Mouse (Mus musculus) midbrain, embryonic 13.5 days (tissue): ENCODE measurements at regions not wholly inside any gene's neighbourhood (a gene's known extent, or its start where the extent isn't known, plus 50 kb on each side); places are given as distances from the start of the nearest gene placed in this dataset.

Experiments
- ATAC-seq: fragments of 200-750 bp; cut with Nextera tagmentation; 2 replicates; pipeline ENCODE4 v1.8.0; 2017; ENCODE audit warnings: mild to moderate bottlenecking, moderate TSS enrichment, moderate library complexity
- H3K27ac ChIP-seq: fragments of 300-500 bp; sonication (generic); 2 replicates; pipeline ENCODE4 v1.5.1; 2015; ENCODE audit warnings: inconsistent platforms, mild to moderate bottlenecking, moderate library complexity
- H3K27me3 ChIP-seq: fragments of 300-500 bp; sonication (generic); 2 replicates; pipeline ENCODE4 v1.6.1; 2015; ENCODE audit warnings: mild to moderate bottlenecking, inconsistent platforms
- H3K36me3 ChIP-seq: fragments of 300-500 bp; sonication (generic); 2 replicates; pipeline ENCODE4 v1.6.1; 2015; ENCODE audit warnings: mild to moderate bottlenecking, inconsistent platforms
- H3K4me1 ChIP-seq: fragments of 300-500 bp; sonication (generic); replicated peaks from 2 replicates; pipeline ENCODE4 v1.6.1; 2015; ENCODE audit warnings: inconsistent platforms
- H3K4me2 ChIP-seq: fragments of 300-500 bp; sonication (generic); replicated peaks from 2 replicates; pipeline ENCODE4 v1.6.1; 2015; ENCODE audit warnings: moderate library complexity, mild to moderate bottlenecking, inconsistent platforms
- H3K4me3 ChIP-seq: fragments of 300-500 bp; sonication (generic); replicated peaks from 2 replicates; pipeline ENCODE4 v1.5.1; 2015; ENCODE audit warnings: mild to moderate bottlenecking, inconsistent platforms
- H3K9ac ChIP-seq: fragments of 300-500 bp; sonication (generic); replicated peaks from 2 replicates; pipeline ENCODE4 v1.6.1; 2015; ENCODE audit warnings: mild to moderate bottlenecking, inconsistent platforms
- H3K9me3 ChIP-seq: fragments of 300-500 bp; sonication (generic); 2 replicates; pipeline ENCODE4 v1.6.1; 2016; ENCODE audit warnings: mild to moderate bottlenecking, inconsistent platforms
- WGBS: fragments of 180-500 bp; shearing (Covaris S2); methylation state at CpG from one replicate; pipeline ENCODE4 v1.1.7; 2015; 5-methylcytosine and 5-hydroxymethylcytosine counted together

GRCm38 (mm10) chr9:34334112-34334511 lies 151.6 kb upstream of the Kirrel3 start:
- ATAC-seq = no peak
- Histone ChIP-seq H3K36me3 (no peaks in the 10 kb centered on the region), H3K4me2 (no peak overlapping the region), H3K27ac (no peak overlapping the region), H3K4me1 (peaks cover 10% of the 10 kb centered on the region; the same call in 1 of the 2 replicates), H3K9me3 (no peaks in the 10 kb centered on the region), H3K27me3 (no peaks in the 10 kb centered on the region), H3K9ac (no peak overlapping the region), H3K4me3 (no peak overlapping the region)

GRCm38 (mm10) chr9:34334555-34335468 lies 150.9 kb upstream of the Kirrel3 start:
- 0 out of 2 replicates have a peak, but pooled peaks have one; percentile 11 for ATAC-seq
- Histone ChIP-seq H3K4me1 (peaks cover 10% of the 10 kb centered on the region; the same call in 1 of the 2 replicates), H3K27ac (no peak overlapping the region), H3K4me3 (no peak overlapping the region), H3K9me3 (no peaks in the 10 kb centered on the region), H3K27me3 (no peaks in the 10 kb centered on the region), H3K9ac (no peak overlapping the region), H3K4me2 (no peak overlapping the region), H3K36me3 (no peaks in the 10 kb centered on the region)
- WGBS = 67% methylated on average over 7 of the region's 7 CpGs

DNA sequence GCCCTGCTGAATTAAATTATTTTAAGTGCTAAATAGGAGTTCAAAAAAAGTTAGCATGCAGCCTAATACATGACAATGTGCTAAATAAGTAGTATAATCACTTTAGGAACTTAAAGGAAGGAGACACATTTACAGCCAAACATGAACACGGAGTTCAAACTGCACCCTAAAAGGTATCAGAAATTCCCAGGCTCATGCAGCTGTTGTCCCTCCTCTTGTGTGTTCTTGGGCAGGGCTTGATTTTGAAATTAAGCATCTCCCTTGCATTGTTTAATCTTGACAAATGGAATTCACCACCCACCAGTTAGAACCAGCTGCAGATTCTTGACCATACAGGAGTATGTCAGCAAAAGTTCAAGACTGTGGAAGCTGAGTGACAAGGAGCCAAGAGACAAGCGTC lies 137.3 kb upstream of the Kirrel3 start:
- Histone ChIP-seq H3K4me2 (no peak overlapping the region), H3K36me3 (no peaks in the 10 kb centered on the region), H3K9me3 (no peaks in the 10 kb centered on the region), H3K27ac (no peak overlapping the region), H3K9ac (no peak overlapping the region), H3K27me3 (no peaks in the 10 kb centered on the region), H3K4me3 (no peak overlapping the region), H3K4me1 (no peaks in the 10 kb centered on the region)
- 75% methylated on average over 2 of the region's 2 CpGs for WGBS
- ATAC-seq = no peak

- H3K9me3 ChIP-seq = no peaks in the 10 kb centered on the region
- no peak overlapping the region for H3K9ac ChIP-seq
- H3K4me2 ChIP-seq = no peak overlapping the region
- H3K36me3 ChIP-seq = no peaks in the 10 kb centered on the region
- no peak for ATAC-seq
- H3K27me3 ChIP-seq = no peaks in the 10 kb centered on the region
- H3K4me1 ChIP-seq = no peaks in the 10 kb centered on the region
- H3K27ac ChIP-seq = no peak overlapping the region
- WGBS = 87% methylated on average over 3 of the region's 3 CpGs
- H3K4me3 ChIP-seq = no peak overlapping the region
These were observed 135.7 kb upstream of the Kirrel3 start for GRCm38 (mm10) chr9:34349997-34350396.

DNA sequence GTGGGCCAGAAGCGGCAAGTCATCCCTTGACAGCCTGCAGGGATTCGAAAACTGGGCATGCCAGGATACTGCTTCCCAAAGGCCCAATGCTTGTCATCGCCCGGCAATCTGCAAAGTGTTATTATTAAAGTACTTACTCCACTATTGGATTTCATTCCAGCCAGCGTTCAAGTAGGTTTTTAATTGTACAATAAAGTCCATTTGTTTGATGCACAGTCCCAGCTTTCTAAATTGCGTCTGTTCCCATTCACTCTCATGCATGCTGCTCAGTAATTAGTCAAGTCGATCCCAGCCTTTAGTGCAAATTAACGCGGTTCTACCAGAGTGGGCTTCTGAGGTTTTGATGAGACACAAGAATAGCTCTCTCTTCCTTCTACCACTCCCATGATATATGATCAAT lies 131.9 kb upstream of the Kirrel3 start:
- H3K9ac ChIP-seq = no peak overlapping the region
- H3K4me2 ChIP-seq = no peak overlapping the region
- H3K27me3 ChIP-seq = no peaks in the 10 kb centered on the region
- no peak overlapping the region for H3K27ac ChIP-seq
- H3K36me3 ChIP-seq = no peaks in the 10 kb centered on the region
- no peaks in the 10 kb centered on the region for H3K4me1 ChIP-seq
- no peaks in the 10 kb centered on the region for H3K9me3 ChIP-seq
- 85% methylated on average over 9 of the region's 9 CpGs for WGBS
- no peak overlapping the region for H3K4me3 ChIP-seq
- no peak for ATAC-seq

DNA sequence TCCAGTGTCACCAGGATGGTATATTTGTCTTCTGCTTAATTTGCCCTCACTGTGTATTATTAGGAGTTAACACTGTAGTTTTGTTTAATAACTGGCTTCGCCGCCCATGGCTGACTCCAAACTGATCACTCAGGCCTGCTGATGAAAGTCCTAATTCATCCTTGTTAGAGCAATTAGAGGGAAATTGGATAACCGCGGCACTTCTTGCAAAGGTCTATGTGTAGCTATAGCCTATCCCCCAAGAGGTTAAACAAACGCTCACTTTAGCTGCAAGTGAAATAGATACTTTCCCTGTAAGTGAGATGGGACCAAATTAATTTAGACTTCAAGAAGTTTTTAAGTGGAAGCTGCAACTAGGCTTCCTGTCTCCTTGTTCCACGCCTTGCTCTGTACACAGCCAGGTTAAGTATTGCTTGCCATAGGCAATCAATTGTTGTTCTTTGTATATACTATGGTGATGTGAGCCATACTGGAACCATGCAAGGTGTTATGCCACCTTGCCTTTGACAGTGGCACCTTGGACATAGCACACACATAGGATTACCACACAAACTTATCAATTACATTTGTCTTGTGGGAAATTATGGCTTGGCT lies 130.9 kb upstream of the Kirrel3 start:
- Histone ChIP-seq H3K4me1 (no peaks in the 10 kb centered on the region), H3K9ac (no peak overlapping the region), H3K9me3 (no peaks in the 10 kb centered on the region), H3K4me2 (no peak overlapping the region), H3K27ac (no peak overlapping the region), H3K36me3 (no peaks in the 10 kb centered on the region), H3K27me3 (no peaks in the 10 kb centered on the region), H3K4me3 (no peak overlapping the region)
- ATAC-seq = no peak
- WGBS = 86% methylated on average over 6 of the region's 6 CpGs

GRCm38 (mm10) chr9:34370686-34371398 lies 114.9 kb upstream of the Kirrel3 start:
- 0 out of 2 replicates have a peak, but pooled peaks cover 3% of the 10 kb centered on the region for H3K4me1 ChIP-seq
- H3K4me3 ChIP-seq = no peak overlapping the region
- no peaks in the 10 kb centered on the region for H3K27me3 ChIP-seq
- WGBS = 88% methylated on average over 4 of the region's 4 CpGs
- no peaks in the 10 kb centered on the region for H3K9me3 ChIP-seq
- no peak overlapping the region for H3K4me2 ChIP-seq
- no peak overlapping the region for H3K9ac ChIP-seq
- H3K36me3 ChIP-seq = no peaks in the 10 kb centered on the region
- ATAC-seq = no peak
- H3K27ac ChIP-seq = no peak overlapping the region

GRCm38 (mm10) chr9:34375187-34375586 lies 110.5 kb upstream of the Kirrel3 start:
- no peak overlapping the region for H3K4me2 ChIP-seq
- no peak overlapping the region for H3K9ac ChIP-seq
- H3K4me3 ChIP-seq = no peak overlapping the region
- H3K27ac ChIP-seq = no peak overlapping the region
- 45% methylated on average over 1 of the region's 1 CpGs for WGBS
- no peaks in the 10 kb centered on the region for H3K27me3 ChIP-seq
- ATAC-seq = no peak
- H3K36me3 ChIP-seq = no peaks in the 10 kb centered on the region
- H3K4me1 ChIP-seq = 0 out of 2 replicates have a peak, but pooled peaks cover 3% of the 10 kb centered on the region
- H3K9me3 ChIP-seq = no peaks in the 10 kb centered on the region

- no peak for ATAC-seq
- Histone ChIP-seq H3K27ac (no peak overlapping the region), H3K4me1 (peaks cover 8% of the 10 kb centered on the region), H3K9me3 (no peaks in the 10 kb centered on the region), H3K36me3 (no peaks in the 10 kb centered on the region), H3K4me3 (no peak overlapping the region), H3K4me2 (no peak overlapping the region), H3K27me3 (no peaks in the 10 kb centered on the region), H3K9ac (no peak overlapping the region)
- 97% methylated on average over 3 of the region's 3 CpGs for WGBS
These were observed 105.7 kb upstream of the Kirrel3 start for GRCm38 (mm10) chr9:34380008-34380407.

DNA sequence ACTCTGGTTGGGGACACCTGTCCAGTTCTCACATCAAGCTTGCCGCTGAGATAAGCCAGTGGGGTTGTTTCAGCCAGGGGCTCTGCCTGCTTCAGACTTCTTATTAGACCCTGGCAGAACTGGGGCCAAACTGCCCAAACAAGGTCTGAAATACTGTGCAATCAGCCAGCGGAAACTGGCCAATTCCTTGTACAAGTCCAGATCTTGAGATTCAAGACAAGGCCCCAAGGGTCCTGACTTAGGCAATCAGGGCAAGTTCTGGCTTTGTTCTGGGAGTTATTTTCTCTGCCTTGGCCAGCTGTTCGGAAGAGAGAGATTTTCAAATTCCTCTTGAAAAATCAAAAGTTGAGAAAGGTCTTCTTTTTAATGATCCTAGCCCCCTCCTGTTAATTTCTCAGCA lies 104.1 kb upstream of the Kirrel3 start:
- H3K36me3 ChIP-seq = no peaks in the 10 kb centered on the region
- no peak overlapping the region for H3K9ac ChIP-seq
- no peaks in the 10 kb centered on the region for H3K27me3 ChIP-seq
- H3K9me3 ChIP-seq = no peaks in the 10 kb centered on the region
- no peak overlapping the region for H3K4me2 ChIP-seq
- no peak for ATAC-seq
- WGBS = 84% methylated on average over 3 of the region's 3 CpGs
- no peak overlapping the region for H3K27ac ChIP-seq
- H3K4me1 ChIP-seq = peaks cover 6% of the 10 kb centered on the region
- H3K4me3 ChIP-seq = no peak overlapping the region

GRCm38 (mm10) chr9:34382208-34382607 lies 103.5 kb upstream of the Kirrel3 start:
- WGBS = 6% methylated on average over 1 of the region's 1 CpGs
- Histone ChIP-seq H3K4me2 (no peak overlapping the region), H3K36me3 (no peaks in the 10 kb centered on the region)

GRCm38 (mm10) chr9:34386071-34386470 lies 99.6 kb upstream of the Kirrel3 start:
- H3K27me3 ChIP-seq = no peaks in the 10 kb centered on the region
- H3K4me1 ChIP-seq = peaks cover 6% of the 10 kb centered on the region
- no peak for ATAC-seq
- H3K4me3 ChIP-seq = no peak overlapping the region
- no peaks in the 10 kb centered on the region for H3K9me3 ChIP-seq
- WGBS = 86% methylated on average over 4 of the region's 4 CpGs
- no peaks in the 10 kb centered on the region for H3K36me3 ChIP-seq
- H3K4me2 ChIP-seq = no peak overlapping the region
- no peak overlapping the region for H3K9ac ChIP-seq
- no peak overlapping the region for H3K27ac ChIP-seq

More at GRCm38 (mm10) chr9:34382208-34382607, 103.5 kb upstream of the Kirrel3 start:
- Histone ChIP-seq H3K4me1 (peaks cover 6% of the 10 kb centered on the region), H3K27me3 (no peaks in the 10 kb centered on the region), H3K4me3 (no peak overlapping the region), H3K9me3 (no peaks in the 10 kb centered on the region), H3K27ac (no peak overlapping the region), H3K9ac (no peak overlapping the region)
- no peak for ATAC-seq
